17 mouse cellular contexts compared by ENCODE assay signal in the genomic region with DNA sequence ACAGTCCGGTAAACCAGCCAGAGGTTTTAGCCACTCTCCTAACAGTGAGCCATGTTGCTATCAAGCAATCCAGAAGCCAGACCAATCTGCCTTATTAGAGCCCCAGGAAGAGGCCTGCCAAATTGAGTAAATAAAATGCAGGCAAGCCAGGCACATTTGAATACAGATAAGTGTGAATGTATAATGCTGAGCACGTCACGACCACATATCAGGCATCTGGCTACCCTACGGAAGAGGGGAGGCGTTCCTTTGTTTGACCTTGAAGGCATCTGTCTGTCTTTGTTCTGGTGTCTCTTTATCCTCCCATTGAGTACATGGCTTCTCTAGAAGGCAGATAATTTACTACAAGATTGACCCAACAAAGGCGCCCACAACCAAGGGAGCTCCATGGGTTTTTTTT. TPM values are rescaled to one million over a fixed set of nuclear protein-coding genes. Genes with fewer than 3 reads are reported as not detected.
DNase-seq lines count a peak whose midpoint lies in the region; ATAC-seq and TF ChIP-seq lines count a peak whose summit lies in the region.
"Had no signal": no experiment of that assay in that cellular context is flagged by ENCODE, and none has a peak within 500 bp of the region (broad histone marks: within the 10 kb centered on the region; RNA-seq: fewer than 3 reads in every experiment).

No protein-coding gene starts in this region.

- H3K27me3 ChIP-seq in liver, embryonic 12.5 days (replicated peaks), result peaks cover 42% of the 10 kb centered on the region
- H3K27me3 ChIP-seq in liver, embryonic 11.5 days (replicated peaks; ENCODE audit: control insufficient read depth, insufficient read depth, low read length), result peaks cover 25% of the 10 kb centered on the region
- no peaks in the 10 kb centered on the region for H3K27me3 ChIP-seq in forebrain, embryonic 14.5 days (replicated peaks; ENCODE audit: control insufficient read depth, insufficient read depth, low read length)
- peaks cover 18% of the 10 kb centered on the region for H3K27me3 ChIP-seq in liver, embryonic 16.5 days (ENCODE audit: control insufficient read depth, insufficient read depth, low read depth, low read length)
- H3K27me3 ChIP-seq in neural tube, embryonic 13.5 days, result 0 out of 2 replicates have a peak, but pooled peaks cover 4% of the 10 kb centered on the region
- 0 out of 2 replicates have a peak, but pooled peaks cover 2% of the 10 kb centered on the region for H3K27me3 ChIP-seq in heart, embryonic 11.5 days (ENCODE audit: control insufficient read depth, insufficient read depth, low read length)
- H3K27me3 ChIP-seq in thymus, adult 2 months (ENCODE audit: control insufficient read depth, insufficient read depth, low read length), result no peaks in the 10 kb centered on the region
- H3K27me3 ChIP-seq: stomach, embryonic 15.5 days had no signal

- 50% methylated on average over 6 of the region's 6 CpGs for WGBS in liver, embryonic 12.5 days (ENCODE audit: insufficient replicate concordance)
- WGBS in liver, embryonic 11.5 days, result 50% methylated on average over 6 of the region's 6 CpGs
- 47% methylated on average over 6 of the region's 6 CpGs for WGBS in forebrain, embryonic 14.5 days
- WGBS in liver, embryonic 16.5 days (ENCODE audit: insufficient replicate concordance), result 33% methylated on average over 6 of the region's 6 CpGs
- 20% methylated on average over 6 of the region's 6 CpGs for WGBS in neural tube, embryonic 13.5 days
- 57% methylated on average over 6 of the region's 6 CpGs for WGBS in heart, embryonic 11.5 days (ENCODE audit: insufficient replicate concordance)
- 95% methylated on average over 6 of the region's 6 CpGs for WGBS in thymus, adult 2 months

- no peaks in the 10 kb centered on the region for H3K36me3 ChIP-seq in liver, embryonic 12.5 days
- H3K36me3 ChIP-seq in liver, embryonic 11.5 days (ENCODE audit: control insufficient read depth, insufficient read depth, low read length), result no peaks in the 10 kb centered on the region
- H3K36me3 ChIP-seq in forebrain, embryonic 14.5 days (ENCODE audit: control insufficient read depth, insufficient read depth, low read length), result no peaks in the 10 kb centered on the region
- H3K36me3 ChIP-seq in liver, embryonic 16.5 days (ENCODE audit: control insufficient read depth, insufficient read depth), result no peaks in the 10 kb centered on the region
- H3K36me3 ChIP-seq in neural tube, embryonic 13.5 days, result no peaks in the 10 kb centered on the region
- H3K36me3 ChIP-seq in heart, embryonic 11.5 days (ENCODE audit: control insufficient read depth, insufficient read depth, low read length), result no peaks in the 10 kb centered on the region
- H3K36me3 ChIP-seq in thymus, adult 2 months (ENCODE audit: control insufficient read depth, insufficient read depth, low read length), result no peaks in the 10 kb centered on the region
- H3K36me3 ChIP-seq: stomach, embryonic 15.5 days had no signal

- no peak overlapping the region for H3K4me3 ChIP-seq in liver, embryonic 12.5 days
- no peak overlapping the region for H3K4me3 ChIP-seq in liver, embryonic 11.5 days (ENCODE audit: low read depth, low read length)
- no peak overlapping the region for H3K4me3 ChIP-seq in forebrain, embryonic 14.5 days (ENCODE audit: low read depth, low read length)
- no peak overlapping the region for H3K4me3 ChIP-seq in liver, embryonic 16.5 days (ENCODE audit: low read depth, low read length)
- H3K4me3 ChIP-seq in neural tube, embryonic 13.5 days, result no peak overlapping the region
- no peak overlapping the region for H3K4me3 ChIP-seq in heart, embryonic 11.5 days (ENCODE audit: low read depth, low read length)
- H3K4me3 ChIP-seq in thymus, adult 2 months (ENCODE audit: control insufficient read depth, insufficient read depth, low read length), result no peak overlapping the region
- H3K4me3 ChIP-seq: left cerebral cortex, adult 2 months; stomach, embryonic 15.5 days had no signal

- TF ChIP-seq POLR2A in thymus, adult 2 months (IDR thresholded peaks at IDR 0.05; ENCODE audit: control insufficient read depth, extremely low read depth, insufficient read depth, low read length, poor library complexity), result no peak

- ATAC-seq in liver, embryonic 12.5 days, result no peak; the same call in 1 of the 2 replicates
- no peak for ATAC-seq in liver, embryonic 11.5 days (replicated peaks; ENCODE audit: low FRiP score)
- peak; percentile 50; the same call in 1 of the 2 replicates for ATAC-seq in forebrain, embryonic 14.5 days
- ATAC-seq in liver, embryonic 16.5 days (ENCODE audit: low read depth), result peak; percentile 52
- ATAC-seq in neural tube, embryonic 13.5 days (ENCODE audit: low read depth), result peak; percentile 51; the same call in 1 of the 2 replicates
- ATAC-seq in heart, embryonic 11.5 days (replicated peaks; ENCODE audit: insufficient number of reproducible peaks, low FRiP score, low TSS enrichment), result no peak

- H3K27ac ChIP-seq in liver, embryonic 12.5 days, result no peak overlapping the region
- no peak overlapping the region for H3K27ac ChIP-seq in liver, embryonic 11.5 days (ENCODE audit: low read depth, low read length)
- peak overlapping the region; percentile 16; the same call in 1 of the 2 replicates for H3K27ac ChIP-seq in forebrain, embryonic 14.5 days (ENCODE audit: low read depth, low read length)
- no peak overlapping the region for H3K27ac ChIP-seq in liver, embryonic 16.5 days (ENCODE audit: low read length)
- H3K27ac ChIP-seq in neural tube, embryonic 13.5 days (replicated peaks), result peak overlapping the region; percentile 83
- H3K27ac ChIP-seq in heart, embryonic 11.5 days (ENCODE audit: low read depth, low read length), result no peak overlapping the region
- no peak overlapping the region for H3K27ac ChIP-seq in thymus, adult 2 months (ENCODE audit: control insufficient read depth, insufficient read depth, low read length)
- H3K27ac ChIP-seq: left cerebral cortex, adult 2 months; stomach, embryonic 15.5 days had no signal

- H3K4me1 ChIP-seq in liver, embryonic 12.5 days, result peaks cover 51% of the 10 kb centered on the region
- H3K4me1 ChIP-seq in liver, embryonic 11.5 days (replicated peaks; ENCODE audit: control insufficient read depth, insufficient read depth, low read length), result peaks cover 15% of the 10 kb centered on the region
- peaks cover 31% of the 10 kb centered on the region for H3K4me1 ChIP-seq in forebrain, embryonic 14.5 days (ENCODE audit: control insufficient read depth, insufficient read depth, low read length)
- H3K4me1 ChIP-seq in liver, embryonic 16.5 days (ENCODE audit: control insufficient read depth, low read depth, low read length), result peaks cover 20% of the 10 kb centered on the region
- peaks cover 60% of the 10 kb centered on the region for H3K4me1 ChIP-seq in neural tube, embryonic 13.5 days (replicated peaks)
- H3K4me1 ChIP-seq in heart, embryonic 11.5 days (ENCODE audit: control insufficient read depth, insufficient read depth, low read length), result peaks cover 35% of the 10 kb centered on the region
- peaks cover 4% of the 10 kb centered on the region; the same call in 1 of the 2 replicates for H3K4me1 ChIP-seq in thymus, adult 2 months (replicated peaks; ENCODE audit: control insufficient read depth, insufficient read depth, low read length)

- no peaks in the 10 kb centered on the region for H3K9me3 ChIP-seq in liver, embryonic 12.5 days (replicated peaks)
- H3K9me3 ChIP-seq in liver, embryonic 11.5 days (ENCODE audit: control insufficient read depth, low read length), result no peaks in the 10 kb centered on the region
- H3K9me3 ChIP-seq in forebrain, embryonic 14.5 days (replicated peaks; ENCODE audit: control insufficient read depth, low read length), result no peaks in the 10 kb centered on the region
- H3K9me3 ChIP-seq in liver, embryonic 16.5 days (replicated peaks; ENCODE audit: control insufficient read depth, low read length), result no peaks in the 10 kb centered on the region
- no peaks in the 10 kb centered on the region for H3K9me3 ChIP-seq in neural tube, embryonic 13.5 days
- no peaks in the 10 kb centered on the region for H3K9me3 ChIP-seq in heart, embryonic 11.5 days (replicated peaks; ENCODE audit: control insufficient read depth, low read length)
- H3K9me3 ChIP-seq: stomach, embryonic 15.5 days had no signal

- no peak for DNase-seq in liver, embryonic 11.5 days (ENCODE audit: low spot score)
- DNase-seq in forebrain, embryonic 14.5 days (ENCODE audit: low spot score), result peak; percentile 69
- DNase-seq in gastrocnemius, postnatal 4 days (ENCODE audit: low spot score in 2 of 2), result no peak
- no peak for DNase-seq in thymus, adult 2 months
- DNase-seq: adrenal gland, postnatal 10 days; heart, adult 18-20 months; right cerebral cortex, postnatal 4 days had no signal

- no peak for TF ChIP-seq CTCF in thymus, adult 2 months (IDR thresholded peaks at IDR 0.05; ENCODE audit: borderline replicate concordance, control insufficient read depth, extremely low read depth, insufficient read depth, low read length, poor library complexity)

- H3K9ac ChIP-seq in liver, embryonic 12.5 days, result 0 out of 2 replicates have a peak overlapping the region, but pooled peaks have one; percentile 2
- no peak overlapping the region for H3K9ac ChIP-seq in liver, embryonic 11.5 days (ENCODE audit: low read depth, low read length)
- H3K9ac ChIP-seq in forebrain, embryonic 14.5 days (ENCODE audit: low read length), result no peak overlapping the region
- no peak overlapping the region for H3K9ac ChIP-seq in liver, embryonic 16.5 days (ENCODE audit: low read depth, low read length)
- no peak overlapping the region for H3K9ac ChIP-seq in neural tube, embryonic 13.5 days
- H3K9ac ChIP-seq in heart, embryonic 11.5 days (ENCODE audit: low read depth, low read length), result no peak overlapping the region
- H3K9ac ChIP-seq: stomach, embryonic 15.5 days had no signal

- H3K4me2 ChIP-seq in liver, embryonic 12.5 days, result no peak overlapping the region
- H3K4me2 ChIP-seq in liver, embryonic 11.5 days, result no peak overlapping the region
- H3K4me2 ChIP-seq in forebrain, embryonic 14.5 days (ENCODE audit: low read length), result no peak overlapping the region
- H3K4me2 ChIP-seq in liver, embryonic 16.5 days (ENCODE audit: low read depth, low read length), result no peak overlapping the region
- H3K4me2 ChIP-seq in neural tube, embryonic 13.5 days, result no peak overlapping the region
- H3K4me2 ChIP-seq in heart, embryonic 11.5 days, result no peak overlapping the region
- H3K4me2 ChIP-seq: stomach, embryonic 15.5 days had no signal

RNA-seq across cellular contexts. Expression of a gene that starts 48.5 kb away (rescaled TPM):
- polyA plus RNA-seq in liver, embryonic 12.5 days (2016; fragmentation: Nextera tagmentation; extraction: Ambion mirVana), result 0.10 and 0.11 TPM in 2 replicates
- 0.40 TPM in 1 of 2 replicates, not detected in the other for polyA plus RNA-seq in liver, embryonic 11.5 days (2014; fragmentation: Nextera tagmentation; extraction: Ambion mirVana)
- polyA plus RNA-seq in forebrain, embryonic 14.5 days (2014; fragmentation: Nextera tagmentation; extraction: Ambion mirVana), result 2.4 and 3.4 TPM in 2 replicates
- polyA plus RNA-seq in liver, embryonic 16.5 days (2015; fragmentation: Nextera tagmentation; extraction: Ambion mirVana), result 0.09 and 0.14 TPM in 2 replicates
- 2.0 and 2.4 TPM in 2 replicates for polyA plus RNA-seq in neural tube, embryonic 13.5 days (2015; fragmentation: Nextera tagmentation; extraction: Ambion mirVana)
- under 1 TPM; 0.22 to 0.49 TPM for total RNA-seq in gastrocnemius, postnatal 4 days (2021)
- polyA plus RNA-seq in heart, embryonic 11.5 days (2014; fragmentation: Nextera tagmentation; extraction: Ambion mirVana), result 0.21 and 1.0 TPM in 2 replicates
- polyA plus RNA-seq in thymus, adult 2 months (2012; rRNA removed), result 0.91 and 1.0 TPM in 2 replicates
- total RNA-seq: hematopoietic stem cell, adult 5-6 weeks; liver, adult 2 months; megakaryocyte, adult 5-6 weeks had no signal
- polyA plus RNA-seq: kidney, embryonic 14.5 days; liver, adult 2 months had no signal

RNA-seq across cellular contexts. Expression of a gene that starts 58.4 kb away (rescaled TPM):
- polyA plus RNA-seq in liver, embryonic 12.5 days (2016; fragmentation: Nextera tagmentation; extraction: Ambion mirVana), result 34.1 and 37.6 TPM in 2 replicates
- polyA plus RNA-seq in liver, embryonic 11.5 days (2014; fragmentation: Nextera tagmentation; extraction: Ambion mirVana), result 17.1 and 19.6 TPM in 2 replicates
- 10.2 and 14.1 TPM in 2 replicates for polyA plus RNA-seq in forebrain, embryonic 14.5 days (2014; fragmentation: Nextera tagmentation; extraction: Ambion mirVana)
- 32.0 and 34.8 TPM in 2 replicates for polyA plus RNA-seq in liver, embryonic 16.5 days (2015; fragmentation: Nextera tagmentation; extraction: Ambion mirVana)
- 10.7 and 13.7 TPM in 2 replicates for polyA plus RNA-seq in neural tube, embryonic 13.5 days (2015; fragmentation: Nextera tagmentation; extraction: Ambion mirVana)
- 10 to 100 TPM; 44.7 to 48.8 TPM for total RNA-seq in gastrocnemius, postnatal 4 days (2021)
- polyA plus RNA-seq in heart, embryonic 11.5 days (2014; fragmentation: Nextera tagmentation; extraction: Ambion mirVana), result 26.1 and 35.6 TPM in 2 replicates
- polyA plus RNA-seq in thymus, adult 2 months (2012; rRNA removed), result 4.0 and 4.1 TPM in 2 replicates

Comparison
In these comparisons a context has a peak if more than half of its experiments do, and no peak if none do; other contexts are left out.
1. ATAC-seq: peak in forebrain, embryonic 14.5 days (single experiment), liver, embryonic 16.5 days (single experiment) and neural tube, embryonic 13.5 days (single experiment); none in liver, embryonic 12.5 days (single experiment), liver, embryonic 11.5 days (single experiment) and heart, embryonic 11.5 days (single experiment).
2. H3K27ac ChIP-seq: peak in forebrain, embryonic 14.5 days (single experiment) and neural tube, embryonic 13.5 days (single experiment); none in liver, embryonic 12.5 days (single experiment), liver, embryonic 11.5 days (single experiment), liver, embryonic 16.5 days (single experiment), heart, embryonic 11.5 days (single experiment) and thymus, adult 2 months (single experiment).